In the genomic region with DNA sequence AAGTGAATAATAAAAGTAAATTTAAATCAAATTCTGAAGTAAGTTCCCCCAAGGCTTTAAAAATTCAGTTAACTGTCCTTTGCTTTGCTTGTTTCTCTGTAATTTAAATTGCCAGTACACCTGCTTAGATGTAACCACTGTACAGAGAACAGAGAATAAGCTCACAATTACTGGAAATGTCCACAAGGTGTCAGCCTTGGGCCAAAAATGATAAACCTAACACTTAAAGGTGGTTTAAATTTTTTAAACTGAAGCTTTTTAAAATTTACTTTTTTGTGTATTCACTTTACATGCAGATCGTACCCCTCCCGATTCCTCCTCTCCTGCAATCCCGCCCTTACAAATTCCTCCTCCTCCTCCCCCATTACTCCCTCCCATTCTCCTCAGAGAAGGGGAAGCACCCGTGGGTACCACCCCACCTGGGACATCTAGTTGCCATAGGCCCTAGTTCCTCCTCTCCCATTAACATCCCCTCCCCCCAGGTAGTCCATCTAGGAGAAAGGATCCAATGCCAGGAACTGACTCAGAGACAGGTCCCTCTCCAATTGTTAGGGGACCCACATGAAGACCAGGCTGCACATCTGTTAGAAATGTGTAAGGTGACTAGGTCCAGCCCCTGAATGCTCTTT, we compare ENCODE assay signal across 8 mouse cellular contexts.
DNase-seq lines count a peak whose midpoint lies in the region; ATAC-seq and TF ChIP-seq lines count a peak whose summit lies in the region.

No protein-coding gene starts in this region.

- intact Hi-C loops in heart, adult 2 months (cut with DNase I) = loop anchor here (1.0 to 2.0 kb wide), 2 partner anchors 398 to 527 kb away; no protein-coding TSS in a partner anchor

- H3K27me3 ChIP-seq in heart, adult 2 months (ENCODE audit: control insufficient read depth, insufficient read depth, low read length) = no peaks in the 10 kb centered on the region
- H3K27me3 ChIP-seq in heart, embryonic 11.5 days (ENCODE audit: control insufficient read depth, insufficient read depth, low read length) = no peaks in the 10 kb centered on the region
- H3K27me3 ChIP-seq in Patski = peaks cover 34% of the 10 kb centered on the region
- no peaks in the 10 kb centered on the region for H3K27me3 ChIP-seq in hindbrain, postnatal 0 days (ENCODE audit: insufficient read depth, low read length)
- no peaks in the 10 kb centered on the region for H3K27me3 ChIP-seq in limb, embryonic 11.5 days (ENCODE audit: control insufficient read depth, insufficient read depth, low read length)

- no peak for DNase-seq in heart, adult 2 months
- peak; percentile 6 for DNase-seq in Patski (ENCODE audit: low read depth, low spot score)
- peak; percentile 42 for DNase-seq in embryo, embryonic 11.5 days (ENCODE audit: low read depth, low spot score)
- DNase-seq in hindbrain, postnatal 0 days (ENCODE audit: low spot score) = peak; percentile 83
- peak; percentile 56 for DNase-seq in limb, embryonic 11.5 days (ENCODE audit: low spot score)
- DNase-seq in retina, adult 2 months (ENCODE audit: low read depth, low spot score) = peak; percentile 32
- DNase-seq in spleen, postnatal 14 days (ENCODE audit: low spot score in 2 of 2) = no peak

- in situ Hi-C loops in Patski (cut with MboI; ENCODE audit: low pct_unique_long_range_greater_than_20kb) = loop anchor here (5.0 to 10.0 kb wide), 5 partner anchors 402 to 907 kb away; a partner anchor contains a TSS

- CTCF ChIA-PET in Patski (lab: Charles Lee) = interaction anchor here (0.9 to 1.4 kb wide), 3 partner anchors 9 to 543 kb away, joined by 3 to 4 read pairs (median 4); no protein-coding TSS in a partner anchor

- no peak for ATAC-seq in heart, embryonic 11.5 days (replicated peaks; ENCODE audit: insufficient number of reproducible peaks, low FRiP score, low TSS enrichment)
- peak; percentile 67 for ATAC-seq in Patski
- peak; percentile 84 for ATAC-seq in hindbrain, postnatal 0 days
- ATAC-seq in limb, embryonic 11.5 days (ENCODE audit: insufficient number of reproducible peaks, low FRiP score, low TSS enrichment, low read depth) = no peak; the same call in 1 of the 2 replicates

- H3K36me3 ChIP-seq in heart, adult 2 months (ENCODE audit: control insufficient read depth, insufficient read depth, low read length) = no peaks in the 10 kb centered on the region
- no peaks in the 10 kb centered on the region for H3K36me3 ChIP-seq in heart, embryonic 11.5 days (ENCODE audit: control insufficient read depth, insufficient read depth, low read length)
- H3K36me3 ChIP-seq in hindbrain, postnatal 0 days (ENCODE audit: insufficient read depth, low read length) = no peaks in the 10 kb centered on the region
- H3K36me3 ChIP-seq in limb, embryonic 11.5 days (ENCODE audit: control insufficient read depth, insufficient read depth, low read length) = no peaks in the 10 kb centered on the region

- no peaks in the 10 kb centered on the region for H3K4me1 ChIP-seq in heart, adult 2 months (ENCODE audit: control insufficient read depth, insufficient read depth, low read length)
- no peaks in the 10 kb centered on the region for H3K4me1 ChIP-seq in heart, embryonic 11.5 days (ENCODE audit: control insufficient read depth, insufficient read depth, low read length)
- no peaks in the 10 kb centered on the region for H3K4me1 ChIP-seq in hindbrain, postnatal 0 days (ENCODE audit: insufficient read depth, low read length)
- no peaks in the 10 kb centered on the region for H3K4me1 ChIP-seq in limb, embryonic 11.5 days (ENCODE audit: control insufficient read depth, insufficient read depth, low read length)

- peak; percentile 76 for TF ChIP-seq CTCF in heart, adult 2 months (IDR thresholded peaks at IDR 0.05)
- TF ChIP-seq CTCF in Patski (IDR thresholded peaks at IDR 0.05) = peak; percentile 66
- peak; percentile 69 for TF ChIP-seq CTCF in hindbrain, postnatal 0 days (IDR thresholded peaks at IDR 0.05; ENCODE audit: low read depth)

- H3K4me2 ChIP-seq in heart, embryonic 11.5 days = no peak overlapping the region
- no peak overlapping the region for H3K4me2 ChIP-seq in hindbrain, postnatal 0 days (ENCODE audit: low read depth, low read length)
- H3K4me2 ChIP-seq in limb, embryonic 11.5 days (ENCODE audit: low read depth, severe bottlenecking) = no peak overlapping the region

- POLR2A ChIA-PET in Patski (lab: Charles Lee) = no interaction called here

- H3K4me3 ChIP-seq in heart, adult 2 months = no peak overlapping the region
- H3K4me3 ChIP-seq in heart, embryonic 11.5 days (ENCODE audit: low read depth, low read length) = no peak overlapping the region
- no peak overlapping the region for H3K4me3 ChIP-seq in hindbrain, postnatal 0 days (ENCODE audit: low read length)
- H3K4me3 ChIP-seq in limb, embryonic 11.5 days (ENCODE audit: low read depth, low read length) = no peak overlapping the region

- no peaks in the 10 kb centered on the region for H3K9me3 ChIP-seq in heart, embryonic 11.5 days (replicated peaks; ENCODE audit: control insufficient read depth, low read length)
- no peaks in the 10 kb centered on the region for H3K9me3 ChIP-seq in hindbrain, postnatal 0 days (ENCODE audit: low read length)
- no peaks in the 10 kb centered on the region for H3K9me3 ChIP-seq in limb, embryonic 11.5 days (ENCODE audit: control insufficient read depth, low read length)

- H3K27ac ChIP-seq in heart, adult 2 months = no peak overlapping the region
- no peak overlapping the region for H3K27ac ChIP-seq in heart, embryonic 11.5 days (ENCODE audit: low read depth, low read length)
- H3K27ac ChIP-seq in hindbrain, postnatal 0 days = no peak overlapping the region
- no peak overlapping the region for H3K27ac ChIP-seq in limb, embryonic 11.5 days (replicated peaks; ENCODE audit: low read depth, low read length)

- no peak for TF ChIP-seq EP300 in heart, adult 2 months (IDR thresholded peaks at IDR 0.05; ENCODE audit: insufficient read depth, low read depth, low read length)

- TF ChIP-seq POLR2A in heart, adult 2 months (IDR thresholded peaks at IDR 0.05; ENCODE audit: insufficient read depth, low read depth, low read length) = no peak

- 31% methylated on average over 4 of the region's 4 CpGs for WGBS in heart, adult 2 months
- WGBS in heart, embryonic 11.5 days (ENCODE audit: insufficient replicate concordance) = 26% methylated on average over 4 of the region's 4 CpGs
- 26% methylated on average over 4 of the region's 4 CpGs for WGBS in hindbrain, postnatal 0 days
- WGBS in limb, embryonic 11.5 days = 34% methylated on average over 4 of the region's 4 CpGs

- no peak overlapping the region for H3K9ac ChIP-seq in heart, adult 2 months (ENCODE audit: low read depth, low read length)
- no peak overlapping the region for H3K9ac ChIP-seq in heart, embryonic 11.5 days (ENCODE audit: low read depth, low read length)
- H3K9ac ChIP-seq in hindbrain, postnatal 0 days (replicated peaks; ENCODE audit: low read length) = no peak overlapping the region
- no peak overlapping the region for H3K9ac ChIP-seq in limb, embryonic 11.5 days (ENCODE audit: low read length)

- no peaks in the 10 kb centered on the region for H3K79me2 ChIP-seq in heart, adult 2 months (replicated peaks; ENCODE audit: control insufficient read depth, insufficient read depth, low read length)

Comparison
In these comparisons a context has a peak if more than half of its experiments do, and no peak if none do; other contexts are left out.
1. DNase-seq: peak in Patski (single experiment), embryo, embryonic 11.5 days (single experiment), hindbrain, postnatal 0 days (single experiment), limb, embryonic 11.5 days (single experiment) and retina, adult 2 months (single experiment); none in heart, adult 2 months (0 of 2) and spleen, postnatal 14 days (0 of 2).
2. ATAC-seq: peak in Patski (single experiment) and hindbrain, postnatal 0 days (single experiment); none in heart, embryonic 11.5 days (single experiment) and limb, embryonic 11.5 days (single experiment).
3. Peak in every context shown above with its lines, with median percentiles within 50 percentile points of each other: CTCF ChIP-seq.